Mouse (Mus musculus): ENCODE measurements around the gene Gm20388.
"Not testable (repeated sequence)": the region's sequence is repeated elsewhere in the genome, so short reads cannot be mapped to it uniquely, and the experiment has no call there.

Gene Gm20388

GRCm38 (mm10) chr8:123410788-123411187 lies 3500.1 kb downstream of the Gm20388 start:
- no peak for DNase-seq (ENCODE audit: low spot score)

- DNase-seq (ENCODE audit: low spot score), result peak; percentile 90
Measured at GRCm38 (mm10) chr8:123411246-123411645, 3500.6 kb downstream of the Gm20388 start, which contains the start of gene Tubb3. TSS of gene Tubb3 (plus strand) at chr8:123411424.

- no peak for DNase-seq (ENCODE audit: low spot score)
Measured at GRCm38 (mm10) chr8:123411781-123412327, 3501.2 kb downstream of the Gm20388 start.

- peak; percentile 82 for DNase-seq (ENCODE audit: low spot score)
Measured at GRCm38 (mm10) chr8:123412560-123413170, 3502.0 kb downstream of the Gm20388 start.

GRCm38 (mm10) chr8:123414255-123414654 lies 3503.6 kb downstream of the Gm20388 start:
- DNase-seq (ENCODE audit: low spot score), result peak; percentile 56

- DNase-seq (ENCODE audit: low spot score), result not testable (repeated sequence)
Measured at GRCm38 (mm10) chr8:123414997-123415696, 3504.5 kb downstream of the Gm20388 start.

GRCm38 (mm10) chr8:123415967-123416943 lies 3505.6 kb downstream of the Gm20388 start:
- DNase-seq (ENCODE audit: low spot score), result peak; percentile 55

- no peak for DNase-seq (ENCODE audit: low spot score)
Measured at GRCm38 (mm10) chr8:123416944-123417555, 3506.4 kb downstream of the Gm20388 start.

- DNase-seq (ENCODE audit: low spot score), result no peak
Measured at GRCm38 (mm10) chr8:123419711-123420110, 3509.1 kb downstream of the Gm20388 start.

GRCm38 (mm10) chr8:123420525-123421281 lies 3510.1 kb downstream of the Gm20388 start:
- no peak for DNase-seq (ENCODE audit: low spot score)

GRCm38 (mm10) chr8:123421325-123421724 lies 3510.7 kb downstream of the Gm20388 start:
- no peak for DNase-seq (ENCODE audit: low spot score)

- DNase-seq (ENCODE audit: low spot score), result peak; percentile 95
Measured at GRCm38 (mm10) chr8:123422056-123422780, 3511.6 kb downstream of the Gm20388 start.

GRCm38 (mm10) chr8:123422781-123423159 lies 3512.1 kb downstream of the Gm20388 start:
- no peak for DNase-seq (ENCODE audit: low spot score)

GRCm38 (mm10) chr8:123423441-123423840 lies 3512.8 kb downstream of the Gm20388 start, which contains the start of gene Def8:
TSS of gene Def8 (plus strand) at chr8:123423527.
- no peak for DNase-seq (ENCODE audit: low spot score)

GRCm38 (mm10) chr8:123426511-123427509 lies 3516.2 kb downstream of the Gm20388 start:
- DNase-seq (ENCODE audit: low spot score), result no peak

GRCm38 (mm10) chr8:123427639-123428275 lies 3517.1 kb downstream of the Gm20388 start:
- DNase-seq (ENCODE audit: low spot score), result no peak

GRCm38 (mm10) chr8:123428343-123428893 lies 3517.8 kb downstream of the Gm20388 start:
- DNase-seq (ENCODE audit: low spot score), result no peak

Data from retina, embryonic 14.5 days (tissue).